Mouse (Mus musculus): ENCODE measurements around the gene Rfc2. TPM values are rescaled to one million over a fixed set of nuclear protein-coding genes. Genes with fewer than 3 reads are reported as not detected.
"Not testable (repeated sequence)": the region's sequence is repeated elsewhere in the genome, so short reads cannot be mapped to it uniquely, and the experiment has no call there.

The Rfc2 gene
- polyA plus RNA-seq, 1 experiment from 2014 or later = 415 TPM

GRCm38 (mm10) chr5:134646461-134646860 lies 65.3 kb downstream of the Rfc2 start:
- Histone ChIP-seq H3K27ac (replicated peaks) (no peak overlapping the region), H3K9me3 (no peaks in the 10 kb centered on the region), H3K4me1 (no peaks in the 10 kb centered on the region), H3K27me3 (replicated peaks; ENCODE audit: low read depth, poor library complexity, severe bottlenecking) (no peaks in the 10 kb centered on the region), H3K36me3 (replicated peaks) (no peaks in the 10 kb centered on the region), H3K4me3 (no peak overlapping the region)
- no peak for DNase-seq (ENCODE audit: low spot score)
- WGBS = 74% methylated on average over 4 of the region's 4 CpGs

DNA sequence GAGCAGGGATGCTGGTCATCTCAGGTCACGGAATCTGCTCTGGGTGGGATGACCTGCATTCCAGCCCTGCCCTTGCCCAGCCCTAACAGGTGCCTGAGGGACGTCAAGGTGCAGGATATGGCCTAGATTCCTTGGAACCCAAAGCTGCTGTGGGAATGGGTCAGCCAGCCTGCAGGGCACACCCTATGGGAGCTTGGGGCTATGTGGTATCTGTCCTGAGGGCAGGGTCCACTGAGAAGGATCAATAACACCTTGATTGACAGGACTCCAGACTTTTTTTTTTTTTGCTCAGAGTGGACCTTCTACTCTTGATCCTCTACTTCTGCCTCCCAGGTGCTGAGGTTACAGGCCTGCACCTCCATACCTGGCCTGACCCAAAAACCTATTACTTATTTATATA lies 66.2 kb downstream of the Rfc2 start:
- 78% methylated on average over 2 of the region's 2 CpGs for WGBS
- Histone ChIP-seq H3K4me3 (no peak overlapping the region), H3K4me1 (no peaks in the 10 kb centered on the region), H3K27me3 (replicated peaks; ENCODE audit: low read depth, poor library complexity, severe bottlenecking) (no peaks in the 10 kb centered on the region), H3K9me3 (no peaks in the 10 kb centered on the region), H3K36me3 (replicated peaks) (no peaks in the 10 kb centered on the region), H3K27ac (replicated peaks) (no peak overlapping the region)
- DNase-seq (ENCODE audit: low spot score) = no peak

DNA sequence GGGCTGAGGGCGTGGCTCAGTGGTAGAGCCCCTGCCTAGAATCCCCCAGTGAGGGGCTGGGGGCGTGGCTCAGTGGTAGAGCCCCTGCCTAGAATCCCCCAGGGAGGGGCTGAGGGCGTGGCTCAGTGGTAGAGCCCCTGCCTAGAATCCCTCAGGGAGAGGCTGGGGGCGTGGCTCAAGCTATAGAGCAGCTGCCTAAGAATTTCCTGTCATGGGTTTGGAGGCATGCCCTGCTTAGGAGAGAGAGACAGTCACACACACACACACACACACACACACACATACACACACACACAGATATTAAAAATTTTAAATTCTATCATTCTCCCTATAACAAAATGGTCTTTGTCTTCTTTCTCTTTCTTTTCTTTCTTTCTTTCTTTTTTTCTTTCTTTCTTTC lies 67.8 kb downstream of the Rfc2 start:
- H3K36me3 ChIP-seq (replicated peaks); DNase-seq (ENCODE audit: low spot score); H3K4me1 ChIP-seq; H3K4me3 ChIP-seq; H3K9me3 ChIP-seq; H3K27me3 ChIP-seq (replicated peaks; ENCODE audit: low read depth, poor library complexity, severe bottlenecking); H3K27ac ChIP-seq (replicated peaks): not testable (repeated sequence)
- WGBS = 65% methylated on average over 4 of the region's 4 CpGs

DNA sequence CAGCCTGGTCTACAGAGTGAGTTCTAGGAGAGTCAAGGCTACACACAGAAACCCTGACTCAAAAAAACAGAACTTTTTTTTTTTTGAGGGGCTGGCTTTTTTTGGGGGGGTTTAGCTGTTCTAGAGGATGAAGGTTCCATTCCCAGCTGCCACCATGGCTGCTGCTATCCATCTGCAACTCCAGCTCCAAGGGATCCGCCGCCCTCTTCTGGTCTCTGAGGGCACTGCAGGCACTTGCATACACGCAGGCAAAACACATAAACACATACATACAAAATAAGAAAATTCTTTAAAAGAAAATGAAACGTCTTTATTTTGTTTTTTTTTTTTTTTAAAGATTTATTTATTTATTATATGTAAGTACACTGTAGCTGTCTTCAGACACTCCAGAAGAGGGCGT lies 69.8 kb downstream of the Rfc2 start:
- H3K27ac ChIP-seq (replicated peaks) = no peak overlapping the region
- H3K9me3 ChIP-seq = no peaks in the 10 kb centered on the region
- no peaks in the 10 kb centered on the region for H3K4me1 ChIP-seq
- no peaks in the 10 kb centered on the region for H3K36me3 ChIP-seq (replicated peaks)
- H3K27me3 ChIP-seq (replicated peaks; ENCODE audit: low read depth, poor library complexity, severe bottlenecking) = no peaks in the 10 kb centered on the region
- peak; percentile 51 for DNase-seq (ENCODE audit: low spot score)
- WGBS = 50% methylated on average over 5 of the region's 5 CpGs
- no peak overlapping the region for H3K4me3 ChIP-seq

Small RNAs within 50 kb of the gene (microRNA-seq; reads per million reads assigned to microRNA genes)
- not detected for gene Mir7228

Other genes starting within 250 kb of the Rfc2 start
- gene Gtf2ird1, start 124.7 kb upstream of the Rfc2 start, polyA plus RNA-seq (2016; fragmentation: Nextera tagmentation; extraction: Ambion mirVana) = 114 and 122 TPM in 2 replicates
- gene Clip2, start 28.9 kb upstream of the Rfc2 start, polyA plus RNA-seq (2016; fragmentation: Nextera tagmentation; extraction: Ambion mirVana) = 5.8 and 6.8 TPM in 2 replicates
- 0.10 TPM in 1 of 2 replicates, not detected in the other for gene Syna, start 21.2 kb upstream of the Rfc2 start, polyA plus RNA-seq (2016; fragmentation: Nextera tagmentation; extraction: Ambion mirVana)
- 3.4 and 3.7 TPM in 2 replicates for gene Lat2, start 33.7 kb downstream of the Rfc2 start, polyA plus RNA-seq (2016; fragmentation: Nextera tagmentation; extraction: Ambion mirVana)
- 593 and 603 TPM in 2 replicates for gene Eif4h, start 58.1 kb downstream of the Rfc2 start, polyA plus RNA-seq (2016; fragmentation: Nextera tagmentation; extraction: Ambion mirVana)
- gene Limk1, start 107.2 kb downstream of the Rfc2 start, polyA plus RNA-seq (2016; fragmentation: Nextera tagmentation; extraction: Ambion mirVana) = 5.7 and 5.9 TPM in 2 replicates
- gene Eln, start 166.0 kb downstream of the Rfc2 start, polyA plus RNA-seq (2016; fragmentation: Nextera tagmentation; extraction: Ambion mirVana) = 2.4 and 3.9 TPM in 2 replicates